Mouse (Mus musculus) megakaryocyte progenitor cell, adult 5-6 weeks (primary cell): ENCODE data around the gene Mthfd1l. TPM values are rescaled to one million over a fixed set of nuclear protein-coding genes. Genes with fewer than 3 reads are reported as not detected.

Experiments
- ATAC-seq: replicated peaks from 2 replicates; pipeline ENCODE4 v1.8.0; 2016; ENCODE audit warnings: mild to moderate bottlenecking, moderate TSS enrichment, inconsistent platforms; ENCODE audit not compliant: poor library complexity
- total RNA-seq, 2 experiments: library from RNA; stranded (forward) in 1 of 2; stranded (reverse) in 1 of 2; fragments of 157-497, 149-512 nt in 1 of 2; fragments of 200-1000 nt in 1 of 2; gene quantifications; 2 replicates each; pipeline versions ENCODE4 v1.2.3 to v1.2.4; 2015 to 2017

The Mthfd1l gene
- total RNA-seq (2015) (38.1 and 39.4 TPM in 2 replicates), total RNA-seq (2017) (99.8 and 149 TPM in 2 replicates)

DNA sequence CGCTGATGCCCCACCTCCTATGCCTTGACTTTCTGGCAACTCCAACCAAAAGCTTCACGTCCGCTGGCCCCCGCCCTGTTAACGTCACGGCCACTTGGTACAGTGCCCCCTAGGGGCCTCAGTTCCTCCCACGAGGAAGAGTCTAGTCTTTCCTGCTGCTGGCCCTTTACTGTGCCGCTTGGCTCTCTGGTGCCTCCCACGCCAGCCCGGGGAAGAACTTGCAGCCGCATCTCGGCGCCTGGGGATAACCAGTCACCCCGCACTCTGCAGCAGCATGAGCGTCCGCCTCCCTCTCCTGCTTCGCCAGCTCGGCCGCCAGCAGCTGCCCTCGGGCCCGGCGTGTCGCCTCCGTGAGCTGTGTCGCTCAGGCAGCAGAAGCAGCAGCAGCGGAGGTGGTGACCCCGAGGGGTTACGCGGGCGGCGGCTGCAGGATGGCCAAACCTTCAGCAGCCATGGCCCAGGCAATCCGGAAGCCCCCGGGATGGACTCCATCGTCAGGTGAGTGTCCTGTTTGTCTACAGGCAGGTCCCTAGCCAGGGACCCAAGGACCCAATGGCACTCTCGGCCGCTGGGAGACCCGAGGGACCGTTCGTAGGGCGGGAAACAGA is at the start of gene Mthfd1l:
TSS of gene Mthfd1l (plus strand) at position 138 of the 608 bp plus-strand sequence.
- peak; percentile 77 for ATAC-seq

DNA sequence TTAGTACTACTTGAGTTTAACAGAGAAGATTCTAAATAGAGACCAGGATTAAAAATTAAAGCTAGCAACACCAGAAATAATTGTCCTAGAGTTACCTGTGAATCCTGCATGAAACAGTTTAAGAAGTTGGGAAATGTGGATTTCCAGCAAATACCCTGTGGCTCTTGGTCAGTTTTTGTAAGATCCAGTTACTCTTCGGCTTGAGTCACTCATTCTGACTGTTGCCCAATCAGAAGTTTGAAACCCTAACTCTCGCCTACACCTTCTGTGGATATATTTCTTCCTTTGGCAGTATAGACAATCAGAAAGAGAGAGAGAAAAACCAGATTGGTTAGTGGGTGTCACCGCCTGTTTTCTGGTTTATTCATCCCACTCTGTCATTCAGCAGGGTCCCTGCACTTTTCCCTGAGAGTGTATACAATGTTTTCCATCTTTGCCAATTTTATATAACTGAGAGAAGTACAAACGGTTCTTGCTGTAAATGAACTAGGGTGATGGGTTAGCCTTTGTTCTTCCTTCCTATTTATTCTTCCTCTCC is 44.8 kb upstream of the Mthfd1l start:
- ATAC-seq = no peak

DNA sequence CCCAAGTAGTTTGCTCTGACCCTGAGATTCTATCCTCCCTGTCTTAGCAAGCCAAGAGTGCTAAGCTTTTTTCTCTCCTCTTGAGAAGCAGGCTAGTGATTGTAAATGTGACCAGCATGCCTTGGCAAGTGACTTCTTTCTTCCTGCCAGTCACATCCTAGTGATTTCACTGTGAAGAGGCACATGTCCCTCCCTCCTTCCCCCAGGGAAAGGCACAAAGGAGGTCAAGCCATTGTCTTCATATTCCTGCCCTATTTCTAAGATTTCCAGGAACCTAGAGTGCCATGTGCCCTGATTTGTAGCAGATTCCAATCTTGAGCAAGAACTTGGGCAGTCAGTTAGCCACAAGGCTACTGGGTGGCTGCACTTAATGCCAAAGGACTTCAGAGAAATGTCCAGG is 41.1 kb upstream of the Mthfd1l start:
- no peak for ATAC-seq

DNA sequence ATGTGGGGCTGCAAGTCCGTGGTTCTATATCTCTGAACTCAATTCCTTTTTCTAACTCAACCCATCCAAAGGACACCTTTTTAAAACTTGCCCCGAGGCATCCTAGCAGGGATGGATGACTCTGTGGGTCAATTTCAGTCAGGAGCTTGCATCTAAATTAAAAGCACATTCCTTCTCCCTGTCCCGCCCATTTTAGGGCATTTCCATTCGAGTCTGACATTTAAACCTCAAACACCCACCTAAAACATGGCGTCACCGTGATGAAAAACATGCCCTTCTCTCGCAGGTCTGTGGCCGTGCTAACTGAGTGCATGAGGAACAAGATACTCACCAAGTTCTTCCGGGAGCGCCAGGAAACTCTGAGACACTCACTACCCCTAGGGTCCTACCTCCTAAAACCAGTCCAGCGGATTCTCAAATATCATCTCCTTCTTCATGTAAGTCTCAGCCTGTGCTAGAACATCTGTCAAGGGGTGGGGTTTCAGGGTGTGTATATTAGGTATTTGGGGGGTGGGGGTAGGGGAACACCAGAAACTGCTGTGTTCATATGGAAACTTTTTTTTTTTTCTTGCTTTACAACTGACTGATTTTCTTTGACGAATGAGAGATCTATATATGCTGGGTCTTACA is 39.5 kb upstream of the Mthfd1l start:
- ATAC-seq = no peak

DNA sequence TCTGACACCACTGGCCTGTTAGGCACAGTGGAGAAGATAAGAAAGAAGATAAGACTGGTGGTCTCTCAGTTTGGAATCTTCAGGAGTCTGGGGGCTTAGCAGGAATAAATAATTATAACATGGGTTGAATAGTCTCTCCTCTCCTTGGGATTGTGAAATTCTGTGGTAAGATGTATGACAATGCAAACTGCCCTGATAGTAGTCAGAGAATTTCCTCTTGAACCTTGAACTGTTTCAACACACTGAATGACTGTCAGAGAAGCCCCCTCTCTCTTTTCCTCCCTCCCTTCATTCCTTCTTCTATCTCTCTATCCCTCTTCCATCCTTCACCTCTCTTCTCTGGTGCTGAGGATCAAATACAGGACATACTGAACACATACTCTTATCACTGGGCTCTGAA is 36.1 kb upstream of the Mthfd1l start:
- peak; percentile 97 for ATAC-seq

DNA sequence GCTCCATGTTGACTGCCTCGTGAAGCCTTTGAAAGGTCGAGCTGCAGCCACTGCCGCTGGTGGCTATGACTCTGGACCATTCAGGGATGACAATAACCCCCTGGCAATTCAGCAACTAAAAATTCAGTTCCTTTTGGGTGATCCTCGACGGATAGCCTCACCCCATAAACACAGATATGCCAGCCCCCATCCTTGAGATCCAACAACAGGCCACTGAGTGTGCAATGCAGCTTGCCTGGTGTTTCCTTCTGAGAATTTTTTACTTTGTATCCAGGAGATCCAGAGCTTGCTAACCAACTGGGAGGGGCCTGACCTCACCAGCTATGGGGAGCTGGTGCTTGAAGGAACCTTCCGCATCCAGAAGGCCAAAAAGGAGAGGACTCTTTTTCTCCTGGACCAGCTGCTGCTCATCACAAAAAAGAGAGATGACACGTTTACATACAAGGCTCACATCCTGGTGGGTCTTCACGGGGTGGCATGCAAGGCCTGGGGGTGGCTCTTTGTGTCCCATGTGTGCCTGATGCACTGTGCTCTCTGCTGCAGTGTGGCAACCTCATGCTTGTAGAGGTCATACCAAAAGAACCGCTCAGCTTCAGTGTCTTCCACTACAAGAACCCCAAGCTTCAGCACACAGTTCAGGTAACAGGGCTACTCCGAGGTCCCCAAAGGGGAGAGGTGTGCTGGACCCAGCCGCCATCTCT is 32.9 kb upstream of the Mthfd1l start:
- ATAC-seq = no peak

DNA sequence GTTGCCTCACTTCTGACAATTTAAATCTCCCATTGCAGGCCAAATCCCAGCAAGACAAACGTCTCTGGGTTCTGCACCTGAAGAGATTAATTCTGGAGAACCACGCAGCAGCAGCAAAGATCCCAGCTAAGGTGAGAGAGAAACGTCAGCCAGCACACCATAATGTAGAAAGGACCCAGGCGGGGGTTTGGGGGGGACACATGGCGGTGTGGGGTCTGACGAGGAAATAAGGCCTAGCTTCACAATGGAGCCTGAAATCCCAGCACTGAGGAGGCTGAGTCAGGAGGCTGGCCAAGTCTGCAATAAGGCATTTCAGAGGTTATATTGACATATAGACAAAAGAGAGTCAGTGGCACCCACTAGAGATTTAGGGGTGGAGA is 32.3 kb upstream of the Mthfd1l start:
- ATAC-seq = no peak

DNA sequence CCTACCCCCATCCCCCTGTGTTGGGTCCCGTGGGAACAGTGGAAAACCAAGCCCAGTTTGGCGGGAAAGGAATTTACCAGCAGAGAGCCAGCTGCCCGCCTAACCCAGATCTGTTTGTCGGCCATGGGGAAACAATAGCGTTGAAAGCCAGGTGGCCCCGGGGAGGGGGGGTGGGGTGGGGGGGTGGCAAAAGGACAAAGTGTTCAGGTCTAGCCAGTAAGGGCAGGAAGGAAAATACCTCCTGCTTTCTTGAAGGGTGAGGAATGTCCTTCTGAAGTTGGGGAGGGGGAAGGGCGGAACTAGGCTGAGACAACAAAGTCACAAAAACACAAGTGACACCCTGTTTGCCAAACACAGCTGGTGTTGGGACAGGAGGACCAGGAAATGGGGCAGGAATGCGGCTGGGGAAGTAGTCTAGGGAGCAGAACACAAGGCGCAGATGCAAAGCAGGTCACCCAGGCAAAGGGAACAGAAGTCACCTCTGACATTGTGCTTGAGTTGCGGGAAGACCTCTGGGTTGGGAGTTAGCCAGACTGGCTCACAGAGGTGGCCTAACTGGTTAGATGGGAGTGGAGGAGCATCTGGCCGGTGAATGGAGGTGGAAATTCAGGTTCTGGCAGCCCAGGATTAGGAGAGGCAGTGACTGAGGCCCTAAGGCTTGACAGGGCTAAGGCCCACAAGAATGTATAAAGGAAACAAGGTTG is 31.7 kb upstream of the Mthfd1l start:
- no peak for ATAC-seq

DNA sequence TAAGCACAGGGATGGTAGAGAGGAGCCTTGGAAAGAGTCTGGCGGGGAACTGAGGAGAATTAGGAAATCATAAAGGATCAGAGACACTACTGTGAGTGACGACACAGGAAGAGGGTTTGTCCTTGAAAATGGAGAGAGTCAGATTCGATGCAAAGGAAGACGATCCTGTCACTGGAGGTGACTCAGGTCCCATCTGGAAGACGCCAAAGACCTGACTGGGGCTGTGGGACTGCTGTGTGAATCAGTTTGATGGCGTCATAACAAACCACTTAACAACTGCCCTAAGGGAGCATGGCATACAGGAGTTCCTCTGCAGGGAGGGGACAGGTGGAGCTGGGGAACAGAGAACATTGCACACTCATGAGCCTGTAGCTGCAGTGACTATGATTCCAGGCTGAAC is 30.6 kb upstream of the Mthfd1l start:
- ATAC-seq = peak; percentile 32

DNA sequence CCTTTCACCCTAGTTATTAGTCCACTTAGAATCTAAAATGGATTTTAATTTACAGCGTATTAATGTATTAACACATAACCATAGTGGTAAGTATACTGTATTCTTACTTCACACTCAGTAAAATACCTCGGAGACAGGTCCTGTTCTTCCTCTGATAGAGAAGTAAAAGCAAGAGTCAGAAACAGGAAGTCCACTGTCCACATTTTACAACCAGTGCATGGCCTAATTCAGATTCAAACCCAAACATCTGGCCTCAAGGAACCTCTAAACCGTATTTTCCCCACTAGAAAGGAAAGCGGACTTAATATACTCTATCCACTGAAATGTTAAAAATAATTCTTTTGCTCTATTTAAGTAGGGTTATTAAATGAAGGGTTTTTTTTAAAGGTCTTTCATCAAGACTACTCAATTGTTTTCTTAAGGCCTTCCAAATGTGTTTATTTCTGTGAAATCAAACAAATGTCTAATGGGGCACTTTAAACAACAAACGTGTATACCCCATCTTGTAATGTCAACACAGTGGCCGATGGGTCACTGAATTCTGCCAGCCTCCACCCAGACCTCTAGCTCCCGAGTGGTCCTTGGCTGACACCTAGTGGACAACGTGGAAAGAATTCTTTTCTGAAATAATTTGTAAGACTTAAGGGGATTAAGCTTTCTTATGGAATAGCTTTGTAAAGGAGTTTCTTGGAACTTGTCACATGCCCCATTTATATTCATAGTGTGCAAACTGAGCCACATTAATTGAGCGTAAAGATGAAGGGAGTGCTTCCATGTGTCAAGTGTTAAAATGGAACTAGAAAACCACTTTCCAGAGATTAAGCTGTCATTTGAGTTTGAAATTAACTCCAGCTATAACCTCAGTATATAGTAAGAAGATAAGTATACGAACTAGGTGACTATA is 29.2 kb upstream of the Mthfd1l start:
- peak; percentile 87 for ATAC-seq

DNA sequence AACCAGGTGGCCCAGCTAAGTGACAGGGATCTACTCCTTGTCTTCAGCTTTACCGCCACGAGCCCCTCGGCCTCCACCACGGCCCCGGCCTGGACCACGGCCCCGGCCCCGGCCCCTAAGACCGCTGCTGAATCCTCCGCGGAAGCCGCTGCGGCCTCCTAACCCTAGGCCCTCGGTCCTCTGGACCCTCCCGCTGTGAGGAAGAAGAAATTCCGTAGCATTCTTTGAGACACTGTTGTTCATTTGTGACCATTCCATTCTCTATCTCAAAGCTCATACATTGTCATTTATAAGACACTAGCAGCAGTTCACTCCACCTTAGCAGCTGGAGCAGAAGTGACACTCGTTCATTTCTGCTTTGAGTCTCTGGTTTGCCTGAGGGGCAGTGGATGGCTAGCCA is 26.0 kb upstream of the Mthfd1l start:
- ATAC-seq = no peak

DNA sequence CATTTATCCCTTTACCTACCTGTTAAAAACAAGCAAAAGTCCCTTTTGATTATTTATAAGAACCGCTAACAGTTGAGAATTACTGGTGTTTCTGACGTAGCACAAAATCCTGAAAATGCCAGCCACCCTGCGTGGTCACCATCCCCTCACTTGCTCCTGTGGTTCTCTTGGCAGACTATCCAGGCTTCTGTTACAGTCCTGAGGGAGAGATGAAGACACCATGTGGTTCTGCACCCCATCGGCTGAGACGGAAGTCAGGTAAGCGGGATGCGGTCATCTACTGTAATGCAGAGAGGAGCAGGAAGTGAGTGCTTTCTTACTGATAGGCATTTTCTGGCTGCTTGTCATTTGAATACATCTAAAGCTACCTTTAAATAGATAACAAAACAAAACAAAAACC is 25.6 kb upstream of the Mthfd1l start:
- no peak for ATAC-seq

DNA sequence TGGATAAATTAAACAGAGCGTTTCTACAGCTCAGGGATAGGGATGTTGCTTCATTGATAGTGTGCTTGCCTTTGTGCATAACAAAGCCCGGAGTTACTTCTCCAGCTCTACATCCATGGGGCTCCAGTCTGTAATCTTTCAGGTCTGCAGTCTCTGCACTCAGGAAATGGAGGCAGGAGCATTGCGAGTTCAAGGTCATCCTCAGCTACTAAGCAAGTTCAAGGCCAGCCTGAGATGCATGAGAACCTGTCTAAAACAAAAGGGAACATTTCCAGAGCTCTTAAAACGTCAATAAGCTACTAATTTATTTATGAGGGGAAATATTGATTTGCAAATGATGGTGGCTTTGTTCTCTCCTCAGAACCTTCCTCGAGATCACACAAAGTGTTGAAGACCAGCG is 23.6 kb upstream of the Mthfd1l start:
- no peak for ATAC-seq

DNA sequence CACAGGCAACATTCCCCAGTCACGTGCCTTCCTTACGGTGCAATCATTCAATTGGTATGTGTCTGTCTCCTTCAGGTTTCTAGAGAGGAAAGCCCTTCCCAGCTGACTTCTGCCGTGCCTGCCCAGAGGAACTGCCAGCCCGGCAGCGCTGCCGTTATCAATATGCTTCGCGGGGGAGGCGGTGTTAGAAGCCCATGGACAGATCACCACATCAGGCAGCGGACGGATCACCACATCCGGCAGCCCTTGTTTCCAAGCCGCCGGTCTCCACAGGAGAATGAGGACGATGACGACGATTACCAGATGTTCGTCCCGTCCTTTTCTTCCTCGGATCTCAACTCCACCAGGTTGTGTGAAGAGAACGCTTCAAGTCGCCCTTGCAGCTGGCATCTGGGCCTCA is 16.4 kb upstream of the Mthfd1l start:
- ATAC-seq = no peak

DNA sequence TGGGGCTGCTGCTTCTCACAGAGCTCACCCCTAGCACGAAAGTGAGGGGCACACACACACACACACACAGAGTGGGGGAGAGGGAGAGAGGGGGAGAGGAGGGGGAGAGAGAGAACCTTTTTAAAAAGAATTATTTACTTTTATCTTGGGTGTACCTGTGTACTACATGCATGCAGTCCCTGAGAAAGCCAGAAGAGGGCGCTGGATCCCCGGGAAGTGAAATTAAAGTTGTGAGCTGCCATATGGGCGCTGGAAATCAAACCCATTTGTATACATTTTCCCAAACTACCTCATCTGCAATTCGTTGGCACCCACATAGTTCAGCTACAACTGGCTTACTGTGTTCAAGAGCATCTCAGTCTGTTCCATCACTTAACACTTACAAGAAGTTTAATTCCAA is 14.3 kb upstream of the Mthfd1l start:
- ATAC-seq = no peak

DNA sequence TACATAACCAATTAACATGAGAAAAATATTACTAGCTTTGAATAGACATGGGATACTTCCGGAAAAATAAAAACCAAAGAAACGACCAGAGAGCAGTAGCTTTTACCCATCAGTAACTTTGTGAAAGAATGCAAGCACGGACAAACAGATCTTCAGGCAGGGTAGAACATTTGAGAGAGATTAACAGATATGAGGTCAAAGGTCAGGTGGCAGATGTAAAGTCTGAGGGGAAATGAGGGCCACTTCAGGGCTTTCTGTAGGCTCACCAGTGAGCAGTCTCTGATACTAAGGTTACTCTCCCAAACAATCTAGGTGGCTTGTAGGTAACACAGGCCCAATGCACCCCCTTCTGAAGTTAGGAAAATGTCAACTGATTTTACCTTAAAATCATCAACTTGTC is 3.9 kb upstream of the Mthfd1l start:
- ATAC-seq = no peak

DNA sequence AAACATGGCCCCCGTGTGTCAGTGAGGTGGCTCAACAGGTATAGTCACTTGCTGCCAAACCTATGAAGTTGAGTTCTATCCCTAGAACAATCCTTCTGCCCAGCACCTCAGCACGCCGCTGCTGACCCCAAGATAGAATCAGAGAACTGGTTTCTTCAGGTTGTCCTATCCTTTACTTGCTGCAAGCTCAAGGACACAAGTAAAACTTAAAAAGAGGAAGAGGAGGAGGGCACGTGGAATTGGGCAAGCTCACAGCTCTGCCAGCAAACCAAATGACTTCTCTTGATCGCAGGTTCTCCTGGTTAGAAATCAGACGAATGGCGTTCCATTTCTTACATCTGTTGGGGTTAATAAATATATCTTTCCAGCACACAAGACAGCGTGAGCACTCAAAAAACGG is 681 bp upstream of the Mthfd1l start:
- ATAC-seq = peak; percentile 5; the same call in 1 of the 2 replicates

DNA sequence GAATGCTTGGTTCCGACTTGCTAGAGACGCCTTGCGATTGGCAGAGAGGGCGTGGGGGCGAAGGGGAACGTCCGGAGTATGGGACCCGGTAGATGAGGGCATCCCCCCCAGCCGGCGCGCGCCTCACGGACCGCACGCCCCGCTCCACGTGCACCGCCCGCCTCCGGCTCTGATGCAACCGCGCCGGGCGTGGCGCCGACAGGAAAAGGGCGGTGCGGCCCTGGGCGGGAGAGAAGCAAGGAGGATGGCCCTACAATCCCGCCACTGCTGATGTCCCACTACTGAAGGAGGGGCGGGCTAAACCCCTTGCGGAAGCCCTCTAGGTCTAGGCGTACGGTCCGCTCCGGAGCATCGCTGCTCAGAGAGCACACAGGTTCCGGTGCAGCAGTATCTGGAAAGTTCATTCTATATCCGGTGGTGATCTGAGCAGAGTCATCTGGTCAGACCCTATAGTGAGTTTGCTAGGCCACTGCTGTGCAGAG is 712 bp downstream of the Mthfd1l start:
- ATAC-seq = peak; percentile 78

DNA sequence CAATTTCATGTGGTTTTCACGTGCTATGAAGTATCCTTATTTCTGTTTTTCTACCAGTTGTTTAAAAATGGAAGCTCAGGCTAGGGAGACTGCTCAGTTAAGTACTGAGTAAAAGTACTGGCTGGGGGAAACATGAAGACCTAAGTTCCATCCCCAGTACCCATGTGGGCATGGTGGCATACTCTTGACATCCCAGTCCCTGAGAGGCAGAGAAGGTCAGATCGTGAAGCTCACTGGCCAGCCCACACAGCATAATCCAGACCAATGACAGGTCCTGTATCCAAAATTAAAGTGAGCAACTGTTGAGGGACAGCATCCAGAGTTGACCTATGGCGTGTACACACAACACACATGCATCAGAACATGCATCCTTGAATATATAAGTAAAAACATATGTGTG is 1.5 kb downstream of the Mthfd1l start:
- no peak for ATAC-seq

DNA sequence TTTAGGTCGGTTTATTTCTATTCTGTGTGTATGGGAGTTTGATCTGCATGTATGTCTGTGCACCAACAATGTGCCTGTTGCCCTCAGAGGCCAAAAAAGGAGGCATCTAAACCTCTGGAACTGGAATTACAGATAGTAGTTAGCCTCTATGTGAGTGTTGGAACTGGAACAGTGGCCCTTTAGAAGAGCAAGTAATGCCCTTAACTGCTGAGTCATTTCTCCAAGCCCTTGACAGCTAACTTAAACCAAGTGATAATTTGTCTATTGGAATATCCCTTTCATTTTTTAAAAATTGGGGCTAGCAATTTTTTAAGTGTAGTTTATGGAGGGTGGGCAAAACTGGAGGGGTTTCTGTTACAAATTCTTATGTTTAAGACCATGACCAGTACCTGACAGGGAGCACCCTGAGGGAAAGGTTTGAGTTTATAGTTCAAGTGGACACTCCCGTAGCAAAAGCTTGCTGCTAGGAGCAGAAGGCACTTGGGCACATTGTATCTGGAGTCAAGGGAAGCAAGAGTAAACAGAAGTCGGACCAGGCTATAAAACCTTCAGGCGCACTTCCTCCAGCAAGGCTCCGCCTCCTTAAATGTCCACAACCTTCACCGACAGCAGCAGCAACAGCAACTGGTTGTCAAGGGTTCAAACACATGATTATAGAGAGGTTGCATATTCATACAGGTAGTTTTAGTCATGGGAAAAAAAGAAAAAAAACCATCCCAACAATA is 3.1 kb downstream of the Mthfd1l start:
- no peak for ATAC-seq
